Mouse (Mus musculus) myocyte (in vitro differentiated cells): Measurements from ENCODE around the gene Olfr56. TPM values are rescaled to one million over a fixed set of nuclear protein-coding genes. Genes with fewer than 3 reads are reported as not detected.

Source experiments
- H3K27me3 ChIP-seq: one replicate; pipeline ENCODE4 v1.6.1; 2011; ENCODE audit not compliant: control insufficient read depth, insufficient read depth, insufficient read length
- H3K36me3 ChIP-seq: one replicate; pipeline ENCODE4 v1.6.1; 2011; ENCODE audit not compliant: control insufficient read depth, insufficient read depth
- H3K4me2 ChIP-seq: one replicate; pipeline ENCODE4 v1.6.1; 2011; ENCODE audit warnings: low read depth, control low read depth
- H3K4me3 ChIP-seq: one replicate; pipeline ENCODE4 v1.5.1; 2011; ENCODE audit warnings: mild to moderate bottlenecking, control low read depth, moderate library complexity
- H3K79me2 ChIP-seq: one replicate; pipeline ENCODE4 v1.6.1; 2011; ENCODE audit not compliant: control insufficient read depth, insufficient read depth
- H3ac ChIP-seq: one replicate; pipeline ENCODE4 v1.6.1; 2011; ENCODE audit not compliant: control insufficient read depth, insufficient read length
- CEBPB ChIP-seq: IDR thresholded peaks from 2 replicates; pipeline ENCODE4 v1.6.1; 2011; ENCODE audit warnings: mild to moderate bottlenecking, moderate library complexity; ENCODE audit not compliant: poor library complexity, insufficient read depth, severe bottlenecking
- E2F4 ChIP-seq: IDR thresholded peaks from one replicate; pipeline ENCODE4 v1.6.1; 2011; ENCODE audit warnings: mild to moderate bottlenecking, control low read depth, moderate library complexity; ENCODE audit not compliant: insufficient read depth
- MAX ChIP-seq: IDR thresholded peaks from one replicate; pipeline ENCODE4 v1.6.1; 2011; ENCODE audit warnings: low read depth, mild to moderate bottlenecking, control low read depth
- MYOD1 ChIP-seq, 3 experiments: IDR thresholded peaks; one replicate each; pipeline ENCODE4 v1.6.1; 2011; ENCODE audit warnings: control low read depth in 2 of 3, low read depth in 2 of 3, mild to moderate bottlenecking in 2 of 3, moderate library complexity in 1 of 3; ENCODE audit not compliant: insufficient read length in 2 of 3, control insufficient read depth in 1 of 3
- MYOG ChIP-seq, 3 experiments: IDR thresholded peaks; one replicate each; pipeline ENCODE4 v1.6.1; 2011; ENCODE audit warnings: control low read depth in 2 of 3, low read depth in 2 of 3, mild to moderate bottlenecking in 2 of 3; ENCODE audit not compliant: insufficient read length in 2 of 3, control insufficient read depth in 1 of 3, insufficient read depth in 1 of 3
- POLR2A ChIP-seq: IDR thresholded peaks from one replicate; pipeline ENCODE4 v1.6.1; 2011; ENCODE audit warnings: low read depth, mild to moderate bottlenecking, control low read depth, moderate library complexity; ENCODE audit not compliant: insufficient read length
- POLR2AphosphoS2 ChIP-seq: IDR thresholded peaks from one replicate; pipeline ENCODE4 v1.6.1; 2011; ENCODE audit warnings: low read depth, control low read depth; ENCODE audit not compliant: insufficient read length
- REST ChIP-seq: IDR thresholded peaks from one replicate; pipeline ENCODE4 v1.6.1; 2011; ENCODE audit warnings: mild to moderate bottlenecking, control low read depth, moderate library complexity; ENCODE audit not compliant: insufficient read depth, insufficient read length
- SRF ChIP-seq: IDR thresholded peaks from one replicate; pipeline ENCODE4 v1.6.1; 2011; ENCODE audit warnings: low read depth; ENCODE audit not compliant: control insufficient read depth, insufficient read length
- TCF12 ChIP-seq: IDR thresholded peaks from one replicate; pipeline ENCODE4 v1.6.1; 2011; ENCODE audit warnings: mild to moderate bottlenecking, control low read depth; ENCODE audit not compliant: poor library complexity, insufficient read depth, severe bottlenecking
- TCF3 ChIP-seq: IDR thresholded peaks from one replicate; pipeline ENCODE4 v1.6.1; 2011; ENCODE audit warnings: low read depth, control low read depth; ENCODE audit not compliant: insufficient read length
- USF1 ChIP-seq: IDR thresholded peaks from one replicate; pipeline ENCODE4 v1.6.1; 2011; ENCODE audit warnings: low read depth, mild to moderate bottlenecking, control low read depth, moderate library complexity
- polyA plus RNA-seq: library from polyadenylated mRNA; unstranded; fragments of >200 nt; fragmentation: generic; extraction: Trizol; gene quantifications from one replicate; pipeline ENCODE4 v1.2.1, GENCODE M21; 2012; ENCODE audit warnings: missing spikeins

Gene Olfr56
- polyA plus RNA-seq, 1 experiment: 0.05 TPM

DNA sequence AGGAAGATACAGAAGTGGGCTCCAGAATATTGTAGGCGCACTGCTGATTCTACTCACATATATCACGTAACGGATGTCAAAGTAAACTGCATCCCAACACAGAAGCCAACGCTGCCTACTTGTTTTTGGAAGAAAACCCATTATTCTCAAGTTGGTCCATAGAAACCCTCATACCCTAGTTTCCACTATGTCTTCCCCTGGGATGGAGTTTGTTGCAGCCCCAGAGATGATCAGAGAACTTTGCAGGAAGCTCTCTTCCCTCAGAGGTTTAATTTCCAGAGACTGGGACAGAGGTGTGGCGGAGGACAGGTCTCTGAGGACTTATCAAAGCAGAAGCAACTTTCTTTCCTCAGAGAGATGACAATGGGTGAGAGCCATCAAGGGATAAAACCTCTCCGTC, 163.3 kb downstream of the Olfr56 start, which contains the start of gene Olfr1395:
Gene Olfr1395 (plus strand): TSS at position 301 of the 400 bp plus-strand sequence.
- H3K4me2 ChIP-seq: no peak within 1 kb of the TSS
- TF ChIP-seq REST (no peak), USF1 (no peak), POLR2AphosphoS2 (no peak), E2F4 (no peak), TCF12 (no peak), MYOG (IDR thresholded peaks at IDR 0.05; ENCODE audit: control insufficient read depth in 1 of 3, insufficient read depth in 1 of 3, insufficient read length in 2 of 3, low read depth in 2 of 3) (no peak), TCF3 (no peak), MYOD1 (IDR thresholded peaks at IDR 0.05; ENCODE audit: control insufficient read depth in 1 of 3, insufficient read length in 2 of 3, low read depth in 2 of 3) (no peak), MAX (no peak), POLR2A (no peak), CEBPB (no peak)
- H3K27me3 ChIP-seq: peaks cover 21% of the 10 kb centered on the region
- H3K36me3 ChIP-seq: no peaks in the 10 kb centered on the region
- no peak within 1 kb of the TSS for H3K4me3 ChIP-seq
- no peak within 1 kb of the TSS for H3ac ChIP-seq
- H3K79me2 ChIP-seq: no peaks in the 10 kb centered on the region

GRCm38 (mm10) chr11:49154077-49154476, 175.4 kb downstream of the Olfr56 start, which contains the start of gene Olfr1394:
TSS of gene Olfr1394 (plus strand) at chr11:49154377.
- no peak within 1 kb of the TSS for H3K4me2 ChIP-seq
- H3ac ChIP-seq: no peak within 1 kb of the TSS
- no peaks in the 10 kb centered on the region for H3K36me3 ChIP-seq
- H3K27me3 ChIP-seq: peaks cover 12% of the 10 kb centered on the region
- TF ChIP-seq E2F4 (no peak), MAX (no peak), MYOG (IDR thresholded peaks at IDR 0.05; ENCODE audit: control insufficient read depth in 1 of 3, insufficient read depth in 1 of 3, insufficient read length in 2 of 3, low read depth in 2 of 3) (no peak), POLR2AphosphoS2 (no peak), POLR2A (no peak), SRF (no peak), REST (no peak), CEBPB (no peak), TCF3 (no peak), TCF12 (no peak), USF1 (no peak), MYOD1 (IDR thresholded peaks at IDR 0.05; ENCODE audit: control insufficient read depth in 1 of 3, insufficient read length in 2 of 3, low read depth in 2 of 3) (no peak)
- H3K4me3 ChIP-seq: no peak within 1 kb of the TSS
- no peaks in the 10 kb centered on the region for H3K79me2 ChIP-seq

- no peak for TF ChIP-seq TCF3
- no peak for TF ChIP-seq USF1
- TF ChIP-seq POLR2AphosphoS2: no peak
- Histone ChIP-seq H3K27me3 (peaks cover 21% of the 10 kb centered on the region), H3K4me3 (no peak overlapping the region), H3ac (no peak overlapping the region), H3K79me2 (no peaks in the 10 kb centered on the region), H3K4me2 (no peak overlapping the region), H3K36me3 (no peaks in the 10 kb centered on the region)
Measured at GRCm38 (mm10) chr11:49156821-49157814, 178.4 kb downstream of the Olfr56 start.

DNA sequence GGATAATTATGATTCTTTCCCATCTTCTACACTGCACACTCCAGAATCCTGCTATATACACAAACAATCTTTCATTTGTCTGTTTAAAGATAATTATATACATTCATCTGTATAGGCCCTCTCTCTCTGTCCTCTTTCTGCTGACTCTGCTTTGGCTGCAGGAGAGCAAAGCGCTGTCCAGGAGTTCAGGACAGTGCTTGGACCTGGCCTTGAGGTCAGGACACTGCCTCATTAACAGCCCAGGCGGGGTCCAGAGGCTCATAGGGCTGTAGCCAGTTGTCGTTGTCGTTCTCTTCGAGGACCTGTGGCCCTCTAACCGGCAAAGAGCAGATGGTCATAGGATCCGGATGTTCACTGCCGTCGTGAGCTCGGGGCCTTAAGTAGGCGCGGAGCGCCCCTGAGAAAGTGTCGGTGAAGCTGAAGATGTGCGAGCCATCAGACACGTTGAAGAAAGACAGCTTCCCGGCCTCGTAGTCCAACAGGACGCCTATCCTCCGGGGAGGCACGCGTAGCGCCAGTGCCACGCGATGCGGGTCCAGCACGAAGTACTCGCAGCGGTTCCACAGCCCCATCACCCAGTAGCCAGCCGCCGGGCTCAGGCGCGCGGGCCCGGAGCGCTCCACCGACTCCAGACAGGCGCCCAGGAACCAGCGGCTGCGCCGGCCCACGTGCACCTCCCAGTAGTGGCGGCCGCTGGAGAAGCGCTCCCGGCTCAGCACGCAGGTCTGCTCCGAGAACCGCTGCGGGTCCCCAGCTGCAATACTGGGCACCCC, 190.3 kb downstream of the Olfr56 start:
- H3K4me3 ChIP-seq: no peak overlapping the region
- no peak overlapping the region for H3ac ChIP-seq
- TF ChIP-seq MYOD1 (IDR thresholded peaks at IDR 0.05; ENCODE audit: control insufficient read depth in 1 of 3, insufficient read length in 2 of 3, low read depth in 2 of 3) (no peak), POLR2AphosphoS2 (no peak)
- no peaks in the 10 kb centered on the region for H3K79me2 ChIP-seq
- no peaks in the 10 kb centered on the region for H3K36me3 ChIP-seq
- peaks cover 33% of the 10 kb centered on the region for H3K27me3 ChIP-seq
- no peak overlapping the region for H3K4me2 ChIP-seq

GRCm38 (mm10) chr11:49170576-49170975, 191.9 kb downstream of the Olfr56 start:
- Histone ChIP-seq H3K27me3 (peaks cover 44% of the 10 kb centered on the region), H3K79me2 (no peaks in the 10 kb centered on the region), H3ac (no peak overlapping the region), H3K4me3 (no peak overlapping the region), H3K4me2 (no peak overlapping the region), H3K36me3 (no peaks in the 10 kb centered on the region)
- TF ChIP-seq E2F4: no peak
